Mouse (Mus musculus): ENCODE data around the gene Olfr1241.

Olfr1241 gene

GRCm38 (mm10) chr2:89487026-89487425 is at the start of gene Olfr1241:
Gene Olfr1241 (minus strand): TSS chr2:89487126.
- DNase-seq, result no peak

- no peak for DNase-seq
Measured at GRCm38 (mm10) chr2:89531387-89531786, 44.5 kb upstream of the Olfr1241 start, which contains the start of gene Olfr1243. Gene Olfr1243 (minus strand): TSS chr2:89531487.

- DNase-seq, result no peak
Measured at GRCm38 (mm10) chr2:89498235-89498634, 11.3 kb upstream of the Olfr1241 start, which contains the start of gene Olfr1242. Gene Olfr1242 (minus strand): TSS chr2:89498335.

GRCm38 (mm10) chr2:89442900-89443299 is 44.0 kb downstream of the Olfr1241 start, which contains the start of gene Olfr1240:
Gene Olfr1240 (minus strand): TSS chr2:89443000.
- DNase-seq, result no peak
